Mouse (Mus musculus) cortical plate, adult 2 months (tissue): ENCODE results near the gene Aaas. TPM values are rescaled to one million over a fixed set of nuclear protein-coding genes. Genes with fewer than 3 reads are reported as not detected.
A peak's percentile ranks its signal among the peaks of the same experiment; 100 is the strongest.
"Not testable (repeated sequence)": the region's sequence is repeated elsewhere in the genome, so short reads cannot be mapped to it uniquely, and the experiment has no call there.

Experiments
- H3K27ac ChIP-seq: fragments of 200-500 bp; 2 replicates; pipeline ENCODE4 v1.5.1; 2012; ENCODE audit warnings: low read length, control low read depth, inconsistent platforms; ENCODE audit not compliant: insufficient read depth
- H3K4me1 ChIP-seq: fragments of 200-500 bp; 2 replicates; pipeline ENCODE4 v1.6.1; 2011; ENCODE audit warnings: low read length; ENCODE audit not compliant: control insufficient read depth, insufficient read depth
- H3K4me3 ChIP-seq: fragments of 200-500 bp; 2 replicates; pipeline ENCODE4 v1.5.1; 2011; ENCODE audit warnings: mild to moderate bottlenecking, low read length, control low read depth; ENCODE audit not compliant: insufficient read depth
- CTCF ChIP-seq: fragments of 200-500 bp; IDR thresholded peaks from 2 replicates; pipeline ENCODE4 v1.5.1; 2011; ENCODE audit warnings: mild to moderate bottlenecking, control low read depth, low read length; ENCODE audit not compliant: insufficient read depth; ENCODE audit errors: extremely low read depth
- POLR2A ChIP-seq: fragments of 200-500 bp; IDR thresholded peaks from 2 replicates; pipeline ENCODE4 v1.6.1; 2011; ENCODE audit warnings: mild to moderate bottlenecking, low read length, control low read depth; ENCODE audit not compliant: insufficient read depth; ENCODE audit errors: extremely low read depth
- polyA plus RNA-seq: library from polyadenylated mRNA; depleted of rRNA; stranded (reverse); fragments of >200 nt; gene quantifications from 2 replicates; pipeline ENCODE4 v1.2.3, GENCODE M21; 2012

The Aaas gene
- polyA plus RNA-seq, 1 experiment, result 20.2 TPM

DNA sequence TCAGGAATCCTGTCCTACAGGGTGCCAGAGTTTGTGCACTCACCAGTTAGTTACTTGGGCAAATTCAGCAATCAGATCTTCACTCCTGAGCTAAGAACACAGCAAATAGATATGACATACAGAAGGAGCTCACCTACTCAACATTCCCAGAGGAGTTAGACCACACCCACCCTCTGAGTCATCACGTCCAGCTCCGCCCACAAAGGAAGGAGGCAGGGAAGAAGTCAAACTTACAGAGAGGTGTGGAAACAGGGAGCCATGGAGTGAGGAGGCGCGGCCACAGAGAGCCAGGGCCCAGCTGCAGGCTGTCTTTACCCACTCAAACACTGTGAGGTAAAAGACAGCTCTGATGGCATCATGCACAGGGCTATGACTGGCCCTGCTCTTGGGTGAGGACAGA is 4.1 kb downstream of the Aaas start:
- H3K4me1 ChIP-seq, result peaks cover 4% of the 10 kb centered on the region; the same call in 1 of the 2 replicates
- TF ChIP-seq POLR2A (no peak), CTCF (no peak)
- H3K27ac ChIP-seq, result no peak overlapping the region
- H3K4me3 ChIP-seq, result no peak overlapping the region

DNA sequence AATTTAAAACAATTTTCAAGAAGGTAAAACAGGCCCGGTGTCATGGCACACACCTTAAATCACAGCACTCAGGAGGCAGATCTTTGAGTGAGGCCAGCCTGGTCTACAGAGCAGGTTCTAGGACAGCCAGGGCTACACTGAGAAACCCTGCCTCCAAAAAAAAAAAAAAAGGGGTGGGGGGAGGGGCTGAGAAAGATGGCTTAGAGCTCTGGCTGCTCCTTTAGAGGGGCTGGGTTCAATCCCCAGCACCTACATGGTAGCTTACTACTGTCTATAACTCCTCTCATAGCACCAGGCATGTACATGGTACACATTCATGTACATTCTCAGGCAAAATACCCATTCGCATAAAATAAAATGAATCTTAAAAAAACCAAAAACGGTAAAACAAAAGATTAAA is 6.1 kb downstream of the Aaas start:
- no peaks in the 10 kb centered on the region for H3K4me1 ChIP-seq
- no peak overlapping the region for H3K4me3 ChIP-seq
- no peak overlapping the region for H3K27ac ChIP-seq
- TF ChIP-seq CTCF, result no peak
- TF ChIP-seq POLR2A, result no peak

DNA sequence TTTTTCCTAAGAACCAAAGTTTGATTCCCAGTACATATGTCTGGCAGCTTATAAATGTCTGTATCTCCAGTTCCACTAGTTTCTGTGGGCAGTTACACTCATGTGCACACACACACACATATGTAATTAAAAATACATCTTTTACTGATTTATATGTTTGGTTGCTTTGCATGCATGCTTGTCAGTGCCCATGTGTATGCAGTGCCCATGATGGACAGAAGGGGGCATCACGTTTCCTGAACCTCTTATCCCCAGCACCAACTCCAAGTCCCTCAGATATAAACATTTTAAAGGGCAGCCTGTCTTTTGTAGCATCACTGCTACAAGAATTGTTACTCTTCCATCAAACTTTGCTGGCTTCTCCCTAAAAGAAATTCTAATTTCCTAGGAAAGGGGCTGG is 9.0 kb downstream of the Aaas start:
- TF ChIP-seq CTCF (peak; percentile 58), POLR2A (no peak)
- Histone ChIP-seq H3K4me3 (no peak overlapping the region), H3K27ac (no peak overlapping the region), H3K4me1 (no peaks in the 10 kb centered on the region)

DNA sequence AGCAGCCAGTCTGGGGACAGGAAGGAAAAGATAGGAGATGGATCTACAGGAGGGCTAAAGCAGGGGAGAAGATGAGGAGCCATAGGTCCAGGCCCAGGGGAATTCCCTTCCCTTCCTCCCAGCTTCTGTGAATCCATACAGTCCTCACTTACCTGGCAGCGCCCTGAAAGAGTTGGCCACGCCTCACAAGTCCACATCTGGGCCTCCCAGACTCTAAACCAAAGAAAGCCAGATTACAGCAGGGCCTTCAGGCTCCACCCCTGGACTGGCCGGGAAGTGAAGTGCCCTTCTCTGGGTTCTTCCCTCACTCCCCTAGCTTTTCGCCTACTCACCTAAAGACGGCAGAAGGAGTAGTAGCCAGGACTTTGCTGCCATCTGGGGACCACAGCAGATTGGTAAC is 11.0 kb downstream of the Aaas start:
- TF ChIP-seq POLR2A (no peak), CTCF (no peak)
- H3K4me3 ChIP-seq, result no peak overlapping the region
- H3K4me1 ChIP-seq, result no peaks in the 10 kb centered on the region
- no peak overlapping the region for H3K27ac ChIP-seq

DNA sequence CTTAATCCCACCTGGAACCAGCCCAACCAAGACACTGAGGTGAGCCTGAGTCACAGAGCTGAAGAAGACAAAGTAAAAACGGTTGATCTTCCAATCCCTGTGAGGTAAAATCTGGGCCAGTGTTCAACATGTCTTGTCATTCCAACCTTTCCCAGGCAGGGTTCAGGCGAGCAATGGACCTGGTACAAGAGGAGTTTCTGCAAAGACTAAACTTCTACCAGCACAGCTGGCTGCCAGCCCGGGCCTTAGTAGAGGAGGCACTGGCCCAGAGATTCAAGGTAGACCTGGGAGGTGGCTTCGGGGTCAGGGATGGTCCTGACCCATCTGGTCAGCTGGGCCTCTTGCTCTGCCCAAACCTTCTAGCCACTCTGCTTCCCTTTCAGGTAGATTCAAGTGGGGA is 13.6 kb downstream of the Aaas start:
- Histone ChIP-seq H3K27ac (no peak overlapping the region), H3K4me3 (no peak overlapping the region), H3K4me1 (peaks cover 2% of the 10 kb centered on the region; the same call in 1 of the 2 replicates)
- TF ChIP-seq POLR2A (no peak), CTCF (no peak)

DNA sequence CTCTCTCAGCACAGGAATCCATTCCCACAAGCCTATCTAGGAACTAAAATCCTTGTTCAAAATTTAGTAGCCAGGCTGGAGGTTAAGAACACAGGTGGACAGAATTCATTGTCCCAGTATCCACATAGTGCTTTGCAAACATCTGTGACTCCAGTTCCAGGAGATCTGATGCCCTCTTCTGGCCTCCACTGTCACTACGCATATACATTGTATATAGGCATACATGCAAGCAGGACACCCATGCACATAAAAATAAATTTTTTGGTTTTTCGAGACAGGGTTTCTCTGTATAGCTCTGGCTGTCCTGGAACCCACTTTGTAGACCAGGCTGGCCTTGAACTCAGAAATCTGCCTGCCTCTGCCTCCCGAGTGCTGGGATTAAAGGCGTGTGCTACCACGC is 14.6 kb downstream of the Aaas start:
- not testable (repeated sequence) for H3K27ac ChIP-seq, H3K4me3 ChIP-seq, H3K4me1 ChIP-seq

DNA sequence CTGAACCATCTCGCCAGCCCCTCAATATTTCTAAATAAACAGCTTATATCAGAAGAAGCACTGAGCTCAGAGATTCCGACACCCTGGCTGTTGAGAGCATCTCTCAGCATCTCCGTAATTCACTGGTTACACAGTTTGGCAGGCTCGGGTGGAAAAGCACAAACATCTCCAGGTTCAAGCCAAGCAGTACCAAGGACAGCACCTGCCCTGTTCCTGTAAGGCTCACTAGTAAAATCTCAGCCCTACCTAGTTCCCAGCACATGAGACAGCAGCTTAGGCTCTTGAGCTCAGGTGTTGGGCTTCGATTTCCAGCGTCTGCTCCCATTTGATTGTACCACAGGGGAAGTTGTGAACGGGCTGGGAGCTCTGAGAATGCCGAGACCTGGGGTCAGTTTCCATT is 15.3 kb downstream of the Aaas start:
- Histone ChIP-seq H3K4me3 (no peak overlapping the region), H3K27ac (no peak overlapping the region), H3K4me1 (peaks cover 2% of the 10 kb centered on the region; the same call in 1 of the 2 replicates)
- TF ChIP-seq CTCF, result no peak

DNA sequence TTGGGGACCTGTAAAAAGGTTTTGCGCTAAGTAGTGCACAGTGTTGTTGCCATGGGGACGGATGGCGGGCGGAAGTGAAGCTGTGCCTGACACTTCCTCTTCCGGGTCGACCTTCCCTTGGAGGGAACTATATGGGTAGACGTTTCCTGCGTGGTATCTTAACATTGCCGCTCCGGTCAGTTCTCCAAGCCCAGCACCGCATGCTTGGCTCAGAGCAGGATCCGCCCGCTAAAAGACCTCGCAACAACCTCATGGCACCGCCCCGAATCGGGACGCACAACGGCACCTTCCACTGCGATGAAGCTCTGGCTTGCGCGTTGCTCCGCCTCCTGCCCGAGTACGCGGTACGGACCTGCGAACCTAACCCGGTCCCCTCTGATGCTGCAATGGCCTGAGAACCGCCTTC is 19.0 kb downstream of the Aaas start, which contains the start of gene Myg1:
TSS of gene Myg1 (plus strand) at position 100 of the 406 bp plus-strand sequence.
- H3K4me3 ChIP-seq, result peak within 1 kb of the TSS; percentile 76
- TF ChIP-seq POLR2A (peak; percentile 86), CTCF (no peak)
- peaks cover 2% of the 10 kb centered on the region; the same call in 1 of the 2 replicates for H3K4me1 ChIP-seq

DNA sequence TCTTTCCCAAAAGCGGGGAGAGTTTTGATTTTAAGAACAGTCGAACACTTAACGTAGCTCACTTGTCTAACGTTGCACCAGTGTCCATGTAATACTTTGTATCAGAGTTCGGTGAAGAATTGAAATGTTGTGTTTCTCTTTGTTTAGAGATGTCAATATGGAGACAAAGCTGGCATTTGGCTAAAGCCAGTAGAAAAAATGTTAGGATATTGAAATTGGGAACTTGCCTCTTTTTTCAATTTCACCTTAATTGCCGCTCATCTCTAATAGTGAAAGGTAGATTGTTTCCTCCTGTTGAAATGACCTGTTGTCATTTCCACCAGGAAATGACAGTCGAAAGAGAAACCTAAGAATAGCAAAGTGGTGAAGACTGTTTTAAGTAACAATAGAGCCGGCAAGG is 23.7 kb downstream of the Aaas start:
- Histone ChIP-seq H3K27ac (no peak overlapping the region), H3K4me3 (peak overlapping the region; percentile 97), H3K4me1 (no peaks in the 10 kb centered on the region; the same call in 1 of the 2 replicates)
- TF ChIP-seq CTCF (no peak), POLR2A (no peak)

More for the DNA sequence above, 19.0 kb downstream of the Aaas start, which contains the start of gene Myg1:
- no peak within 1 kb of the TSS for H3K27ac ChIP-seq

DNA sequence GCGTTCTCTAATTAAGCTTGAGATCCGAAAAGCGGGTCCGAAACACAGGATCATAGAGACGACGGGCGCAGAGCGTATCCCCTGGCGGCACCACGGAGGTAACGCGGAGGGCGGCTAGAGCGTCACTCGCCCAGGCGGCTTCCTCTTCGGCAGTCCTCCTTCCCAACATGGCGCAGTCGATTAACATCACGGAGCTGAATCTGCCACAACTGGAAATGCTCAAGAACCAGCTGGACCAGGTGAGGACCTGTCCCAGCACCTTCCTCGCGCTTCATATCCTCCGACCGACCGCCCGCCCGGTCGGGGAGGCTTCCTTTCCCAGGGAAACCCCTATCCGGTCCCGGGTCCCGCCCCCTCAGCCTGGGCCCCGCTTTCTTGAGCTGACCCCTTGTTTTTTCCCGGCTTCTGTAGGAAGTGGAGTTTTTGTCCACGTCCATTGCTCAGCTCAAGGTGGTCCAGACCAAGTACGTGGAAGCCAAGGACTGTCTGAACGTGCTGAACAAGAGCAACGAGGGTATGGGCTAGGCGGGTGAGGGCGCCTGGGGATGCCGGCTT is 24.5 kb downstream of the Aaas start, which contains the start of gene Pfdn5:
TSS of gene Pfdn5 (plus strand) at position 95 of the 555 bp plus-strand sequence.
- no peaks in the 10 kb centered on the region; the same call in 1 of the 2 replicates for H3K4me1 ChIP-seq
- TF ChIP-seq POLR2A, result peak; percentile 63; the same call in 1 of the 2 replicates
- 0 out of 2 replicates have a peak, but pooled peaks have one; percentile 6 for TF ChIP-seq CTCF
- H3K27ac ChIP-seq, result peak within 1 kb of the TSS; percentile 56; the same call in 1 of the 2 replicates
- H3K4me3 ChIP-seq, result peak within 1 kb of the TSS; percentile 97
